Mouse (Mus musculus): ENCODE measurements around the gene Igsf11. TPM values are rescaled to one million over a fixed set of nuclear protein-coding genes. Genes with fewer than 3 reads are reported as not detected.

Gene Igsf11
- total RNA-seq, 4 experiments from 2014 or later: 3.4 to 21.5 (median 13.5) TPM

Other genes with a start within 250 kb of the Igsf11 start
- gene Arhgap31, start 179.4 kb upstream of the Igsf11 start, total RNA-seq (2022): 10 to 100 TPM; 16.6 to 30.8 (median 26.7) TPM
- 10 to 100 TPM in 3 of 4 experiments, 1 to 10 TPM in 1; 8.8 to 15.1 (median 12.5) TPM for gene B4galt4, start 150.4 kb upstream of the Igsf11 start, total RNA-seq (2022)
- gene Upk1b, start 92.3 kb upstream of the Igsf11 start, total RNA-seq (2022): 1 to 10 TPM in 2 of 4 experiments, under 1 TPM in 2; 0.83 to 2.3 (median 1.4) TPM
- gene 4930435E12Rik, start 63.9 kb upstream of the Igsf11 start, total RNA-seq (2022): not detected

Data from adrenal gland, adult 8-10 months (tissue).